7 mouse cellular contexts compared by ENCODE assay signal in genomic region chr13:55465184-55465583, GRCm38 (mm10). TPM values are rescaled to one million over a fixed set of nuclear protein-coding genes. Genes with fewer than 3 reads are reported as not detected.
DNase-seq lines count a peak whose midpoint lies in the region; ATAC-seq and TF ChIP-seq lines count a peak whose summit lies in the region.

No protein-coding gene starts in this region.

- ATAC-seq in liver, embryonic 11.5 days (replicated peaks; ENCODE audit: low FRiP score): 0 out of 2 replicates have a peak, but pooled peaks have one; percentile 27
- ATAC-seq in liver, postnatal 0 days: no peak
- peak; percentile 31; the same call in 1 of the 2 replicates for ATAC-seq in hindbrain, embryonic 15.5 days (ENCODE audit: low FRiP score, low read depth)
- ATAC-seq in neural tube, embryonic 13.5 days (ENCODE audit: low read depth): peak; percentile 21
- ATAC-seq in cerebellum, adult (ENCODE audit: insufficient number of reproducible peaks, low FRiP score, low TSS enrichment): no peak

- DNase-seq in liver, embryonic 11.5 days (ENCODE audit: low spot score): no peak
- DNase-seq in liver, postnatal 0 days: no peak
- peak; percentile 47 for DNase-seq in embryonic facial prominence, embryonic 10.5 days (ENCODE audit: low spot score)
- DNase-seq in frontal cortex, postnatal 10 days (ENCODE audit: low spot score in 2 of 2): no peak

- H3K9me3 ChIP-seq in liver, embryonic 11.5 days (ENCODE audit: control insufficient read depth, low read length): no peaks in the 10 kb centered on the region
- H3K9me3 ChIP-seq in liver, postnatal 0 days (ENCODE audit: low read length): no peaks in the 10 kb centered on the region
- no peaks in the 10 kb centered on the region for H3K9me3 ChIP-seq in embryonic facial prominence, embryonic 10.5 days
- no peaks in the 10 kb centered on the region for H3K9me3 ChIP-seq in hindbrain, embryonic 15.5 days
- no peaks in the 10 kb centered on the region for H3K9me3 ChIP-seq in neural tube, embryonic 13.5 days

- H3K4me1 ChIP-seq in liver, embryonic 11.5 days (replicated peaks; ENCODE audit: control insufficient read depth, insufficient read depth, low read length): peaks cover 17% of the 10 kb centered on the region
- H3K4me1 ChIP-seq in liver, postnatal 0 days (ENCODE audit: insufficient read depth): peaks cover 18% of the 10 kb centered on the region
- peaks cover 71% of the 10 kb centered on the region for H3K4me1 ChIP-seq in embryonic facial prominence, embryonic 10.5 days
- peaks cover 69% of the 10 kb centered on the region for H3K4me1 ChIP-seq in hindbrain, embryonic 15.5 days (replicated peaks)
- H3K4me1 ChIP-seq in neural tube, embryonic 13.5 days (replicated peaks): peaks cover 63% of the 10 kb centered on the region

- TF ChIP-seq EP300 in liver, postnatal 0 days (IDR thresholded peaks at IDR 0.05; ENCODE audit: low read depth): no peak

- no peak overlapping the region for H3K9ac ChIP-seq in liver, embryonic 11.5 days (ENCODE audit: low read depth, low read length)
- H3K9ac ChIP-seq in liver, postnatal 0 days (replicated peaks): no peak overlapping the region
- peak overlapping the region; percentile 96 for H3K9ac ChIP-seq in hindbrain, embryonic 15.5 days
- H3K9ac ChIP-seq in neural tube, embryonic 13.5 days: peak overlapping the region; percentile 92

- peak overlapping the region; percentile 53; the same call in 1 of the 2 replicates for H3K4me3 ChIP-seq in liver, embryonic 11.5 days (ENCODE audit: low read depth, low read length)
- H3K4me3 ChIP-seq in liver, postnatal 0 days (ENCODE audit: low read depth, low read length): no peak overlapping the region
- H3K4me3 ChIP-seq in embryonic facial prominence, embryonic 10.5 days: peak overlapping the region; percentile 70
- H3K4me3 ChIP-seq in hindbrain, embryonic 15.5 days: peak overlapping the region; percentile 91
- peak overlapping the region; percentile 80 for H3K4me3 ChIP-seq in neural tube, embryonic 13.5 days

- TF ChIP-seq CTCF in liver, postnatal 0 days (IDR thresholded peaks at IDR 0.05; ENCODE audit: low read depth): no peak

- peaks cover 45% of the 10 kb centered on the region for H3K27me3 ChIP-seq in liver, embryonic 11.5 days (replicated peaks; ENCODE audit: control insufficient read depth, insufficient read depth, low read length)
- peaks cover 30% of the 10 kb centered on the region for H3K27me3 ChIP-seq in liver, postnatal 0 days (ENCODE audit: insufficient read depth, low read length)
- H3K27me3 ChIP-seq in embryonic facial prominence, embryonic 10.5 days (replicated peaks; ENCODE audit: low read depth, poor library complexity, severe bottlenecking): peaks cover 9% of the 10 kb centered on the region
- no peaks in the 10 kb centered on the region for H3K27me3 ChIP-seq in hindbrain, embryonic 15.5 days
- H3K27me3 ChIP-seq in neural tube, embryonic 13.5 days: peaks cover 9% of the 10 kb centered on the region; the same call in 1 of the 2 replicates

- H3K36me3 ChIP-seq in liver, embryonic 11.5 days (ENCODE audit: control insufficient read depth, insufficient read depth, low read length): peaks cover 3% of the 10 kb centered on the region; the same call in 1 of the 2 replicates
- peaks cover 11% of the 10 kb centered on the region for H3K36me3 ChIP-seq in liver, postnatal 0 days (replicated peaks; ENCODE audit: insufficient read depth, low read length)
- H3K36me3 ChIP-seq in embryonic facial prominence, embryonic 10.5 days (replicated peaks): peaks cover 28% of the 10 kb centered on the region
- H3K36me3 ChIP-seq in hindbrain, embryonic 15.5 days: no peaks in the 10 kb centered on the region; the same call in 1 of the 2 replicates
- peaks cover 22% of the 10 kb centered on the region for H3K36me3 ChIP-seq in neural tube, embryonic 13.5 days

- H3K27ac ChIP-seq in liver, embryonic 11.5 days (ENCODE audit: low read depth, low read length): no peak overlapping the region
- H3K27ac ChIP-seq in liver, postnatal 0 days (ENCODE audit: low read depth): no peak overlapping the region
- peak overlapping the region; percentile 93 for H3K27ac ChIP-seq in embryonic facial prominence, embryonic 10.5 days (replicated peaks)
- peak overlapping the region; percentile 99 for H3K27ac ChIP-seq in hindbrain, embryonic 15.5 days (replicated peaks)
- H3K27ac ChIP-seq in neural tube, embryonic 13.5 days (replicated peaks): peak overlapping the region; percentile 98

- H3K4me2 ChIP-seq in liver, embryonic 11.5 days: peak overlapping the region; percentile 76
- no peak overlapping the region for H3K4me2 ChIP-seq in liver, postnatal 0 days (ENCODE audit: low read depth, low read length)
- H3K4me2 ChIP-seq in hindbrain, embryonic 15.5 days: peak overlapping the region; percentile 81
- peak overlapping the region; percentile 77 for H3K4me2 ChIP-seq in neural tube, embryonic 13.5 days

- 31% methylated on average over 3 of the region's 3 CpGs for WGBS in liver, embryonic 11.5 days
- 17% methylated on average over 3 of the region's 3 CpGs for WGBS in liver, postnatal 0 days (ENCODE audit: insufficient replicate concordance)
- 16% methylated on average over 3 of the region's 3 CpGs for WGBS in embryonic facial prominence, embryonic 10.5 days
- WGBS in hindbrain, embryonic 15.5 days: 1% methylated on average over 3 of the region's 3 CpGs
- WGBS in neural tube, embryonic 13.5 days: 0% methylated on average over 3 of the region's 3 CpGs

RNA-seq across cellular contexts. Expression of gene Prr7, which starts 1.1 kb away (rescaled TPM):
- 0.29 and 0.35 TPM in 2 replicates for polyA plus RNA-seq in liver, embryonic 11.5 days (2014; fragmentation: Nextera tagmentation; extraction: Ambion mirVana)
- not detected in 2 replicates for polyA plus RNA-seq in liver, postnatal 0 days (2015; fragmentation: Nextera tagmentation; extraction: Ambion mirVana)
- polyA plus RNA-seq in embryonic facial prominence, embryonic 10.5 days (2016; fragmentation: Nextera tagmentation; extraction: Ambion mirVana): 0.54 TPM in 2 replicates
- 4.6 and 5.1 TPM in 2 replicates for polyA plus RNA-seq in hindbrain, embryonic 15.5 days (2015; fragmentation: Nextera tagmentation; extraction: Ambion mirVana)
- polyA plus RNA-seq in neural tube, embryonic 13.5 days (2015; fragmentation: Nextera tagmentation; extraction: Ambion mirVana): 2.5 and 3.1 TPM in 2 replicates

RNA-seq across cellular contexts. Expression of gene Grk6, which starts 20.3 kb away (rescaled TPM):
- polyA plus RNA-seq in liver, embryonic 11.5 days (2014; fragmentation: Nextera tagmentation; extraction: Ambion mirVana): 45.8 and 49.0 TPM in 2 replicates
- polyA plus RNA-seq in liver, postnatal 0 days (2015; fragmentation: Nextera tagmentation; extraction: Ambion mirVana): 15.9 and 16.7 TPM in 2 replicates
- 65.2 and 65.6 TPM in 2 replicates for polyA plus RNA-seq in embryonic facial prominence, embryonic 10.5 days (2016; fragmentation: Nextera tagmentation; extraction: Ambion mirVana)
- 38.2 and 40.7 TPM in 2 replicates for polyA plus RNA-seq in hindbrain, embryonic 15.5 days (2015; fragmentation: Nextera tagmentation; extraction: Ambion mirVana)
- polyA plus RNA-seq in neural tube, embryonic 13.5 days (2015; fragmentation: Nextera tagmentation; extraction: Ambion mirVana): 35.7 and 38.5 TPM in 2 replicates

RNA-seq across cellular contexts. Expression of gene Dbn1, which starts 22.7 kb away (rescaled TPM):
- polyA plus RNA-seq in liver, embryonic 11.5 days (2014; fragmentation: Nextera tagmentation; extraction: Ambion mirVana): 64.9 and 69.0 TPM in 2 replicates
- 4.1 and 4.2 TPM in 2 replicates for polyA plus RNA-seq in liver, postnatal 0 days (2015; fragmentation: Nextera tagmentation; extraction: Ambion mirVana)
- 412 and 419 TPM in 2 replicates for polyA plus RNA-seq in embryonic facial prominence, embryonic 10.5 days (2016; fragmentation: Nextera tagmentation; extraction: Ambion mirVana)
- 498 and 572 TPM in 2 replicates for polyA plus RNA-seq in hindbrain, embryonic 15.5 days (2015; fragmentation: Nextera tagmentation; extraction: Ambion mirVana)
- polyA plus RNA-seq in neural tube, embryonic 13.5 days (2015; fragmentation: Nextera tagmentation; extraction: Ambion mirVana): 574 and 615 TPM in 2 replicates

RNA-seq across cellular contexts. Expression of gene F12, which starts 38.6 kb away (rescaled TPM):
- 62.3 and 63.4 TPM in 2 replicates for polyA plus RNA-seq in liver, embryonic 11.5 days (2014; fragmentation: Nextera tagmentation; extraction: Ambion mirVana)
- 403 and 418 TPM in 2 replicates for polyA plus RNA-seq in liver, postnatal 0 days (2015; fragmentation: Nextera tagmentation; extraction: Ambion mirVana)
- polyA plus RNA-seq in embryonic facial prominence, embryonic 10.5 days (2016; fragmentation: Nextera tagmentation; extraction: Ambion mirVana): 0.13 TPM in 1 of 2 replicates, not detected in the other
- polyA plus RNA-seq in hindbrain, embryonic 15.5 days (2015; fragmentation: Nextera tagmentation; extraction: Ambion mirVana): 0.17 and 0.66 TPM in 2 replicates
- polyA plus RNA-seq in neural tube, embryonic 13.5 days (2015; fragmentation: Nextera tagmentation; extraction: Ambion mirVana): 0.25 TPM in 1 of 2 replicates, not detected in the other

RNA-seq across cellular contexts. Expression of gene Pdlim7, which starts 48.3 kb away (rescaled TPM):
- 86.4 and 94.6 TPM in 2 replicates for polyA plus RNA-seq in liver, embryonic 11.5 days (2014; fragmentation: Nextera tagmentation; extraction: Ambion mirVana)
- polyA plus RNA-seq in liver, postnatal 0 days (2015; fragmentation: Nextera tagmentation; extraction: Ambion mirVana): 15.9 and 17.0 TPM in 2 replicates
- 209 and 215 TPM in 2 replicates for polyA plus RNA-seq in embryonic facial prominence, embryonic 10.5 days (2016; fragmentation: Nextera tagmentation; extraction: Ambion mirVana)
- 158 and 171 TPM in 2 replicates for polyA plus RNA-seq in hindbrain, embryonic 15.5 days (2015; fragmentation: Nextera tagmentation; extraction: Ambion mirVana)
- polyA plus RNA-seq in neural tube, embryonic 13.5 days (2015; fragmentation: Nextera tagmentation; extraction: Ambion mirVana): 155 and 167 TPM in 2 replicates

Comparison
In these comparisons a context has a peak if more than half of its experiments do, and no peak if none do; other contexts are left out.
1. ATAC-seq: peak in liver, embryonic 11.5 days (single experiment), hindbrain, embryonic 15.5 days (single experiment) and neural tube, embryonic 13.5 days (single experiment); none in liver, postnatal 0 days (single experiment) and cerebellum, adult (single experiment).
2. RNA of gene Dbn1, which starts 22.7 kb away (polyA plus RNA-seq): 574 to 615 TPM in neural tube, embryonic 13.5 days, 498 to 572 TPM in hindbrain, embryonic 15.5 days, 412 to 419 TPM in embryonic facial prominence, embryonic 10.5 days and 64.9 to 69.0 TPM in liver, embryonic 11.5 days; 4.1 to 4.2 TPM in liver, postnatal 0 days; every median in the first group is over 10 times any median in the second.
3. H3K27ac ChIP-seq: peak in embryonic facial prominence, embryonic 10.5 days (single experiment), hindbrain, embryonic 15.5 days (single experiment) and neural tube, embryonic 13.5 days (single experiment); none in liver, embryonic 11.5 days (single experiment) and liver, postnatal 0 days (single experiment).
4. H3K9ac ChIP-seq: peak in hindbrain, embryonic 15.5 days (single experiment) and neural tube, embryonic 13.5 days (single experiment); none in liver, embryonic 11.5 days (single experiment) and liver, postnatal 0 days (single experiment).